Mouse (Mus musculus) embryonic fibroblast, embryonic 13.5 days (primary cell): ENCODE measurements at regions not wholly inside any gene's neighbourhood (a gene's known extent, or its start where the extent isn't known, plus 50 kb on each side); places are given as distances from the start of the nearest gene placed in this dataset.

Experiments
- CTCF ChIP-seq: IDR thresholded peaks from 2 replicates; pipeline ENCODE4 v1.5.1; 2011; ENCODE audit warnings: mild to moderate bottlenecking, control low read depth, low read length, moderate library complexity, borderline replicate concordance; ENCODE audit not compliant: insufficient read depth
- POLR2A ChIP-seq: IDR thresholded peaks from 2 replicates; pipeline ENCODE4 v1.6.1; 2011; ENCODE audit warnings: low read depth, mild to moderate bottlenecking, control low read depth, low read length, moderate library complexity

DNA sequence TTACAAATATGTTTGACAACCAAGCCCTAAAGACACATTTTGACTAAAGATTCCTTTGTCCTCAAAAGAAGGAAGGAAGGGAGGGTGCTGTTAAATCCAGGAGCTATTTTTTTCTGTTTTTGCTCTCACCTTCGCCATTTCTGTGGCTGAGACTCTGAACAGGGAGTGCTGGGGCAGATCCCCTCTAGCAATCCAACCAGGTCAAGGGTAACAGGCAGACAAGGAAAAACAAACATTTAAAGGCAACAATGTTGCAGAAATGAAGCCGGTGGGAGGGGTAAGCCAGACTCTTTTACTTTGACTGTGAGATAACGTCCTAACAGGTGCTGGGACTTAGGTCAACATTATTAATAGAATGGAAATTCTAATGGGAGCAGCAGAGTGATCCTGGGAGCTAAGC is 158.2 kb upstream of the Slc38a2 start:
- TF ChIP-seq POLR2A (no peak), CTCF (no peak)
